Mouse (Mus musculus) erythroblast, embryonic 14.5 days (primary cell): ENCODE measurements around the gene Mrpl34.

Experiments
- GATA1 ChIP-seq: IDR thresholded peaks from 2 replicates; pipeline ENCODE4 v1.6.1; 2012; ENCODE audit warnings: low read length, inconsistent platforms, mixed read lengths
- TAL1 ChIP-seq: IDR thresholded peaks from 3 replicates; pipeline ENCODE4 v1.6.1; 2012; ENCODE audit warnings: low read length, inconsistent platforms, mixed read lengths

GRCm38 (mm10) chr8:71468916-71469315 is 4.2 kb downstream of the Mrpl34 start, which contains the start of gene Dda1:
- no peak for TF ChIP-seq GATA1
- no peak for TF ChIP-seq TAL1
